Mouse (Mus musculus): ENCODE data around the gene Ajap1.

The Ajap1 gene

DNA sequence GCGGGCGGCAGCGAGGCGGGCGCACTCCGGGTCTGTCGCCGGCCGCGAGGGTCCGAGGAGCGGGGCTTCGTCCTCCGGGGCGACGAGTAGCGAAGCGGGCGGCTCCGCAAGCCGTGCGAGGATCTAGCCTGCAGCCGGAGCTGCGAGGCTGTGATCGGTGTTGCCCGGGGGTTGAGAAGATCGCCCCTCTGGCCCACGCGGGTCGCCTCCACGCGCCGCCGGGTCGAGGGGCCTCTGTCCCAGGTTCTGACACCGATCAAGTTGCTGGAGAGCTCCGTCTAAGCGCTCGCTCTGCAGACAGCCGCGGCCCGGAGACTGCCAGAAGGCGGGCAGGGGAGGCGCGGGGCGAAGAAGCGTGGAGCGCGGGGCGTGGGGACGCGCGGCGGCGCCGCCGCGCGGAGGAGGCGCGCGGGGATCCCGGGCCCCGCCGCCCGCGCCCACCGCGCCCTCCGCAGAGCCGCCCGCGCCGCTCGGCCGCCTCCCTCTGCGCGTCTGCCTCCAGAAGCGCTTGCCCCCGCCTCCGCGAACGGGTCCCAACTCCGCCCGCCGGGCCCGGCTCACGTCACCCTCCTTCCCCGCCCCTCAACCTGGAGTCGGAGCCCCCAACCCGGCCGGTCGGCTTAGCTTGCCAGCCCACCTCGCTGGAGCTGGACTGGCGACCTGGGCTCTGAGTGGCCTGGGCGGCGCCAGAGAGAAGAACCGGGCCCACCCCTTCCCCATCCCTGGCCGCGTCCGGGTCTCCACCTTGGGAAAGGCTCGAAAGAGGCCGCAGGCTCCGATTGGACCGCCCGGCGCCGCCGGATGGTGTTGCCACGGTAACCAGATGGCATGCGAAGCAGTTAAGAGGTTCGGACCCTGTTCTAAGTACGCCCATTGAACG is at the start of gene Ajap1:
Gene Ajap1 (minus strand): TSS at position 353 of the 880 bp plus-strand sequence.
- CTCF ChIA-PET, result no interaction called here

DNA sequence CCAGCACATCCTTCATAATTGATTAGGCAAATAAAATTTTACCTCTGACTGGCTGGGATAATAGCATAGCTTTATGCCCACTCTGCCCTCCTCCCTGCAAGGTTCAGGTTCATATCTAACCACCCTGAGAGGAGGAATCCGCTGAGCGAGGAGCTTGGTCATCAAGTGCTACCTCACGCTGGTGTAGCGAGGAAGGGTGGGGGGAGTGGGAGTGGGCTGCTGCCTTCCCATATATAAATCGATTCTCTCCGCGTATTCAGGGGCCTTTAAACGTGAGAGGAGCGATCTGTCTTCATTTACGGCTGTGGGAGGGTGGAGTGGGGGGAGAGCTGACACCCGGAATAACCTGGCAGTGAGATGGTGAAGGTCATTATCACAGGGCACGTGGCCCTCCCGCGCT is 47.9 kb upstream of the Ajap1 start:
- CTCF ChIA-PET, result no interaction called here

DNA sequence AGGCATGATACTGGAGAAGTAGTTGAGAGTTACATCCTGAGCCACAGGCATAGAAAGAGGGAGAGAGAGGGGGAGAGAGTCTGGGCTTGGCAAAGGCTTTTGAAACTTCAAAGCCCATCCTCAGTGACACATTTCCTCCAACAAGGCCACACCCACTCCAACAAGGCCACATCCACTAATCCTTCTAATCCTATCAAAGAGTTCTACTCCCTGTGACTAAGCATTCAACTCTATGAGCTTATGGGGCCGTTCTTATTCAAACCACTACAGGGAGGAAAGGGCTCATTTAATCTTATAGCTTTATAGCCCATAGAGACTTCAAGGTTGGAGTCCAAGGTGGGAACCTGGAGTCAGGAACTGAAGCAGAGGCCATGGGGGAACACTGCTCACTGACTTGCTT is 39.0 kb upstream of the Ajap1 start:
- CTCF ChIA-PET, result no interaction called here

DNA sequence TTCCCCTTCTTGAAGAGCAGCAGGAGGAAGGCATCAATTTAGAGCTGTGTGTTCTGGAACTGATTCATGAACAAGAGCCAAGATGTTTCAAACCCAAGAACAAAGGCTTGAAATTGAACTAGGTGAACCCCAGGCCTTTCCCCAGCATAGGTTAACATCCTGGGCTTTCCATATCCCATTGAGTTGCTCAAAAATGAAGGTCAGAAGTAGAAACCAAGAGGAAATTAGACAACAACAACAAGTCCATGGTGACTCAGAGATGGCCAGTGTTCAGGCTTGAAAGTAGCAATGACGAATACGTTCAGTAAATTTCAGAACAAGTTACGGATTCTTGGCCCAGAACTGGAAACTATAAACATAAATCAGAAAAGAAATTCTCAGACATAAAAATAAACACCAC is 37.3 kb upstream of the Ajap1 start:
- CTCF ChIA-PET, result no interaction called here

DNA sequence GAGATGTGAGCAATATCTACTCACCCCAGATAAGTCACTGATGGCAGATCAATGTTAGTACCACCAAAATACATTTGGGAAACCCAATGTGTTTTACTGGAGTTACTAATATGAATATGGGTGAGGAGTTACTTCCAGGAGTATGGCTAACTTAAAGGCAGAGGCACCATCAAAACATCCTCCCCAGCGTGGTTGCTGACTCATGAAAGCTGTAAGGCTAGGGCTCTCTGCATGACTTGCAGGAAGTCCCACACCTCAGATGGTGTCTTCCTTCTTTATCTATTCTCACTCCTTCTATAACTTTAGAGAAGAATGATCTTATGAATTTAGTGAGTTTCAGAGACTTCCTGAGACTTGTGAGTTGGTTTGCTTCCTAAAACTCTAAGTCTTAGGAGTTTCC is 36.7 kb upstream of the Ajap1 start:
- CTCF ChIA-PET, result no interaction called here

DNA sequence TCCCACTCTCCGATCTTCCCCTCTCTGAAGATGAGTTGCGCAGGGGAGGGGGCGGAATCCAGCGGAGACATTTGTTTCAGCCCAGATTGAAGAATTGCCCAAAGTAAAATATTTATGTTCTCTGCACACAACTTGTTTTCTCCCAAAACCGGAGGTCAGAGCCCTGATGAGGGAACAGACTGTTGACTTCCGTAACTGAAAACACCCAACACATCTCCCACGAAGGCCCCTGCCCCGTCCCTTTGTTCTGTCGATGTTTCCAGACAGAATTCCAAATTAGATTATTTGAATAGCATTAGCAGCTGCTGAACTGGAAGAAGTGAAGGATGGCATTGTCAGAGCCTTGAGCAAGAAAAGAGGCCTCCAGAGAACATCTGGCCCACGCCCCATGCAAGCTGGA is 33.2 kb upstream of the Ajap1 start:
- CTCF ChIA-PET, result no interaction called here

DNA sequence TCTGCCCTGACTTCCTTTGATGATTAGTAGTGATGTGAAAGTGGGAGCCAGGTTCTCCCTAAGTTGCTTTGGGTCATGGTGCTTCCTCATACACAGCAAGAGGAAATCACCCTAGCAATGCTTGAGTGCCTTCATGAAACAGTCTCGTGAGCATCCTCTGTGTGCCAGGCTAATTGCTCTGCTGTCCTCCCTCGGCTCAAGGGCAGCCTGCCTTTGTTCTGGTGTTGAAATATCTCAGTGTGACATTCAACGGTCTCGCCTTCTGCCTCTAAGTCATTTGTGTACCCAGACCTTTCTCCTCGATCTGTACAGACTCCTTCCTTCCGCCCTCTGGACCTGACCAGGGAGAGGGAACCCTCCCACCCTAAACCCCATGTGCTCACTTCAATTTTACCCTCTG is 31.5 kb upstream of the Ajap1 start:
- CTCF ChIA-PET, result interaction anchor here (0.7 kb wide), 1 partner anchor 80 kb away, joined by 4 read pairs; no protein-coding TSS in a partner anchor

DNA sequence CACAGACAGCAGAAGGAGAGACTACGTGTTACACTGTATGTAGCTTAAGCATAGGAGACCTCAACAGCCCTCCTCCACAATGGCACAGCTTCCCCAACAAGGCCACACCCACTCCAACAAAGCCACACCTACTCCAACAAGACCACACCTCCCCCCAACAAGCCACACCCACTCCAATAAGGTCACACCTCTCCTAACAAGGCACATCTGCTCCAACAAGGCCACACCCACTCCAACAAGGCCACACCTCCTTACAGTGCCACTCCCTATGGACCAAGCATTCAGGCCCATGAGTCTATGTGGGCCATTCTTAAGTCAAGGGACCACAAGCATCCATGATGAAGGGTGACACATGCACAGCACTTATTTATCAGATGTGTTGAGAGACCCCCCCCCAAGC is 28.9 kb upstream of the Ajap1 start:
- CTCF ChIA-PET, result no interaction called here

DNA sequence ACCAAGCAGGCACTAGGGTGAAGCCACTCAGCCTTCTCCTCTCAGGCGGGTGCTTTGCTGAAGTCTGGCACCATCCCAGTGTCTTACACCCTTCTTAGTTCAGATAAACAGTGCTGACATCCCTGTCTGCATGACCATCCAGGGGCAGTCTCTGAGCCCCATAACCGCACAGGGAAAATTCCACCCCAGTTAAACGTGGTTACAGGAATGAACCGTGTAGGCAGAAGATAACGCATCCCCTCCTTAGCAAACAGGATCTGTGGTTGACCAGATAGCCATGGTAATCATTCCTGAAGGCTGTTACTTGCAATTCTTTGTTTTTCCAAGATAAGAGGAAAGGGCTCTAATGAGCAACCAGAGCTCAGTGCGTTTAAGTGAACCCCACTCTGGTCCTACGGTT is 19.3 kb upstream of the Ajap1 start:
- CTCF ChIA-PET, result no interaction called here

DNA sequence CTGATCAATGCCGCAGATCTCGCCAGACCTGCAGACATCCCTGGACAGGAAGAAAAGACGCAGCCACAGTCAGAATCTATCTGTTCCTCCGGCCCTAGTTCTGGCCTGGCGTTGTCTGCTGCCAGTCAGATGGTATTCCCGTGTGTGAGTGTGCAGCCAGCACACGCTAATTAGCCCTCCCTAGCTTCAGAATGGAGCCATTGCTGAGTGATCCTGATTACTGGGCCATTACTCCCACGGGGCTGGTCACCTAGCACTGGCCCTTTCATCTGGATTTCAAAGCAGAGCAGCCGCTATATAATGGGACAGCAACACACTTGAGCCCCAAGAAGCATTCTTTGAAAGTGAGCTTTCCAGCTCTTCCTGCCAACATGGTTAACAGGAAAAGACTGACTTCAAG is 9.8 kb upstream of the Ajap1 start:
- CTCF ChIA-PET, result no interaction called here

DNA sequence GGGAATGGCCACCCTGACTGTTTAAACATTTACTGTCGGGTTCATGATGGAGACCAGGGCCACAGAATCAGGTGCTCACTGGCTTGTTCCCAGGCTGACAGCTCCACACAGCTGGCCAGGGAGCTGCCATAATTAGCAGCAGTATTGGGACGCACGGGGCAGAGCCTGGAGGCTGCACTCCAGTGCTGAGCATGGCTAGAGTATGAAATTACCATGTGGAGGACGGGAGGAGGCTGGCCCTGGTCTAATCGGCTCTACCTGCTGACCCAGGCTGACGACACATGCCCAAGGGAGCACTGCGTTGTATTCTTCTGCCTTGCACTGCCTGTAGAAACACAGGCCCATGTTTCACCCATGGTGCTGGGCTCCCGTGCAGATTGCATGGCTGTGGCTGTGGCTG is 6.5 kb upstream of the Ajap1 start:
- CTCF ChIA-PET, result no interaction called here

DNA sequence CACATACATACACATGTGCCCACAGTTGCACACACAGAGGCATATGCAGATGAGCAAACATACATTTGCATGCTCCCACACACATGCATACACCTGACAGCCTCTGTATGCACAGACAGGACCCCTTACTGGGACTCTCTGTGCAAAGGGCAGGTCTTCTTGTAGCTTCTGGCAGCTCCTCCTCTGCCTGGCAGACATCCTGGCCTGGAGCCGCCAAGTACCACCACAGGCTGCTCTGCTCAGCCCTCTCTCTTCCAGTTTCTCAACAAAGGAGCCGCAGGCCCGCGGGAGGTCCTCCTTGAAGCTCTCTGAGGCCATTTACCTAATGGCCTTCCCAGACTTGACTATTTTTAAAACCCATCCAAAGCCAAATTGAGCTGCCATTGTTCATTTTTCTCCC is 3.3 kb upstream of the Ajap1 start:
- CTCF ChIA-PET, result no interaction called here

DNA sequence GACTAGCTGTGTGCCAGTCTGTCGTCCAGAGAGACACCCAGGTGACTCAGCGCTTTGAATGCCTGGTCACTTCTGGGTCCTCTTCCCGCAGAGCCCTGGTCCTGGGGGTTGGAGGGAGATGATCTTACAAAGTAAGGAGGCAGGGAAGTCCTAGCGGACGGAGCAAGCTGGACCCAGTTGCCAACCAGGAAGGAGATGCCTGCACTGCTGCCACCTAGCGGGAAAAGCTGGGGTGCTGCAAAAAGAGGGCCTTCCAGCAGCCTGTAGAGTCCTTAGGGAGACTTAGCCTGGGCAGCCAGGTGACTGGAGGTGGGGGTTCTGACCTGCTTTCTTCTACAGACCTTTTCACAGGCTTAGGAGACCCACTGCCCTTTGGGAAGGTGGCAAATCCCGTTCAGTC is 1.8 kb upstream of the Ajap1 start:
- CTCF ChIA-PET, result no interaction called here

DNA sequence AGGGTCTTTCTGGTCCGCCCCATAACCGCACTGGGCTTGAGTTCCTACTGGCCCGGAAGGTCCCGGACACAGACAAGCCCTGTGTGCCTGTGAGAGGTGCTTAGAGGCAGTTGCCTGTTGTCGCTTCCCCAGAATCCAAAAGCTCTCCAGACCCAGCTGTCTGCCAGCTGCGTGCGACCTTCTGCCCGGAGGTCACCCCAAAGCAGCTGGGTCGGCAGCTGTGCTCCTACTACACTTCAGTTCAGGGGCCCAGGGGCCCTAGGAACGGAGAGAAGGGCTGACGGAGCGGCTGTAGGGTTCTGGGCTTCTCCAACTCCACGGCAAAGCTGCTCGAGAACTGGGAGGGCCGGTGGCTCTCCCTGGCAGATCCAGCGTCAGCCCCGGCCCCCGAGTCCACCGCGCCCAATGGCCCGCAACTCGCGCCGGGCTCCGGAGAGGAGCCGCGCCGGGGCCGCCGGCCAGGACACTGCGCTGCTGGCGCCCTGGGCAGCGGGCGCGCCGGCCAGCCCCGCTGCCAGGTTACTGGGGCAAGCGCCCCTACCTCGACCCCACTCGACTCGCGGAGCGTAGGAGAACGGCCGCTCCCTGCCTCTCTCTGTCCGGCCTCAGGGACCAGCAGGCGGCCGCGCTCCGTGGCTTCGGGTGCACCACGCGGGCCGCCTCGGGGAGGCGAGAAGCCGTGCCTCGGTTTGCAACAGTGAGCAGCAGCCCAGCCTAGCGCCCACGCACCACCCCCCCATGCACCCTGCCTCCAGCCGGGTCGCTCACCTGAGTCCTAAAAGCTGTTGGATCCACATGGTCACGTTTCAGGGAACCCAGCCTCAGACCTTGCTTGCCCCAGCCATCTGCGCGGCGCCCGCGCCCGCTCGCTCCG is 1.0 kb downstream of the Ajap1 start:
- CTCF ChIA-PET, result no interaction called here

DNA sequence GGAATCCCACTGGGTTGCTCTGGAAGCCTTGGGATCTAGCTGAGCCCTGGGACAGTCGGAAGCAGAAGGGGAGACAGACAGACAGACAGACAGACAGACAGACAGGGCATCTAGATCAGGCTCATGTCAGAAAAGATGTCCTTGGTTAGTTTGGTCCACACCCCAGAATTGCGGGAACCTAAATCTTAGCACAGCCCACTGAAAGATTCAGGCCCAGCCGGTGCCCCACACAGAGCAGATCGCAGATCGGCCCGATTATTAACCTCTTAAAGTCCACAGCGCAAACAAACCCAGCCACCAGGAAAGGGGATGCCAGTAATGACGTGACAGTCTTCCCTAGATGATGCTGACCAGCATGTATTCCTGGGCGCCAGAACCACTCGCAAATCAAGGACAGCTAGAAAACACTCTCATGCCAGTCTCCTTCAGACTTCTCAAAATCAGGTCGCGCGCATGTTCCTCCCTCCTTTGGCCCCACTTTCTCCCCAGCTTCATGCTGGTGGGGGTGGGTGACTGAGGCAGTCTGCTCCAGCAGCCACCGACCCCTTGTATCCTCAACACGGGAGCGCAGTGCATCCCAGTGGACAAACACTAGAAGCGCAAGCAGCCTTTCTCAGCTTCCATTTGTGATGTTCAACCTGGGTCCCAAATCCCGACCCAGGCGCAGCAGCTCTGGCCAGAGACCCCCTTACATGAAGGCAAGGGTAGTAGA is 1.9 kb downstream of the Ajap1 start:
- CTCF ChIA-PET, result no interaction called here

DNA sequence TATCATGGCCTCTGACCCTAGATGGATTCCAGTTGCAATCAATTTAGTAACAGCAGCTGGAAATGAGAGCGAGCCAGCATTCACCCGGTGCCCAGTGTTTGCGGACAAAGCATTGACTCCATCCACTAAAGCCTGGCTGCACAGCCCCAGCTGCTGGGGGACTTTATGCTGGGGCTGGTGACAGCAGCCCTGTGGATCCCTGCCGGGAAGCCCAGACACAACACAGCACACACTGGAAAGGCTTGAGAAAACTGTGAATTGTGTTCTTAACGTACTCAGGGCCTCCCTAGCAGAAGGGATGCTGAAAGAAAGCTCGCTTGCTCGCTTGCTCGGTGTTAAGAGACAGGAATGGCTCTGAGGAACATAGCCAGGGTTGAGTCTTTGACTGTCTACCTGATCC is 3.5 kb downstream of the Ajap1 start:
- CTCF ChIA-PET, result no interaction called here

DNA sequence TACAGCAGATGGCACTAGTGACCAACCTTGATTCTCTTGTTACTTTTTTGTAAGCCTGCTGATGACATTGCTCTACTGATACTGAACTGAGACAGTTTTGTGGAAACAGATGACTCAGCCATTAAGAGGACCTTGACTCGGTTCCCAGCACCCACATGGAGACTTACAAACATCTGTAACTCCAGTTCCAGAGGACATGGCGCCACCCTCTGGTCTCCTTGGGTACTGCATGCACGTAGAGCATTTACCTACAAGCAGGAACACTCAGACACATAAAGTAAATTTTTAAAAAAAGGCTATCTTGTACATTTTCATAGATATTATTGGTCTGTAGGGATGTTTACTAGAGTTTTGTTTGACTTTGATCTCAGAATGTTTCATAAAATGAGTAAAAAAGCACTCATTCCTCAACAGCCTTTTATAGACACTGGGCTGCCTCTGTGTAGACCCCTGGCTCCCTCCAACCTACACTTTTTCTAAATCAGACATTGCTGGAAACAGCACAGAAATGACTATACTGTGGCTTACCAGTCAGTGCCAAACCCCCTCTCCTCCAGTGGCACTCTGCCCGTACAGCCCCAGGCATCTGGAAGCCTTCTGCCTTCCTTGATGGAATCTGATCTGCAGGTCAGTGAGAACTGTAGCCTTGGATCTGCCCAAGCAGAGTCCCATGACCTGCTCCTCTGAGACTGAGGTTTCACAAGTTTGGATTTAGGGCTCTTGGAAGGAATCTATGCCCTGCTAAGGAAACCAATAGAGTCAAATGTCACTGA is 8.9 kb downstream of the Ajap1 start:
- CTCF ChIA-PET, result interaction anchor here (0.7 kb wide), 1 partner anchor 33 kb away, joined by 3 read pairs; no protein-coding TSS in a partner anchor

DNA sequence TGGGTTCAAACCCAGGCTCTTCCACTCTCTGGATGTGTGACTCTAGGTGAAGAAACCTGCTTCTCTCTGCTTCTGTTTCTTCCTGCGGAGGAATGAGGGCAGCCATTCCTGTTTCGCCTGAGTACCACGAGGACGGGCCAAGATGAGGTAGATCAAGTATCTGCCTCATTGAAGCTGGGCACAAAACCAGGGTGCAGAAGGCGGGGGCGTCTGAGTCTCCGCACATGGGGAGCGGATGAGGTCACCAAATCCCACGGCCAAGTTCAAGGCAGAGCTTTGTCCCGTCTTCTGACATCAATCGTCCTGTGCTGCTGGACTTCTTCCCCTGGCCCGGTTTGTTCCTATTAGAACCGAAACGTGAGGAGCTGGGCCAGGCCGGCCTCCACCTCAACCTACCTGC is 12.9 kb downstream of the Ajap1 start:
- CTCF ChIA-PET, result no interaction called here

DNA sequence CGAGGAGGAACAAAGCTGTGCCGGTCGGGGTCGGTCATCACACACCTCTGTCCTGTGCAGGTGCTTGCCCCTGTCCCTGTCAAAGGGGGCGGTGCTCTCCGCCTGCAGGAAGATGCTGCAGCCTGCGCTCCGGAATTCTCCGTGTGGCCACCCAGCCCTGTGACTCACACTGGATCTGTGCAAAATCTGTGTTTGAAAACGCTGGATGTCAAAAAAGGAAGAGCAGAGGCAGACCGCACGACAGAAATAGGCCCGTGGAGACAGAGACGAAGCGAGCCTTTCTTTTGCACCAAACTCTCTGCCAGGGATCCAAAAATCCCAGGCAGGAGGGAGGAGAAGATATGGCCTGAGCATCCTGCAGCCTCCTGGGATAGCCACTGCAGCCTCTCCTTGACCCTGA is 22.7 kb downstream of the Ajap1 start:
- CTCF ChIA-PET, result no interaction called here

DNA sequence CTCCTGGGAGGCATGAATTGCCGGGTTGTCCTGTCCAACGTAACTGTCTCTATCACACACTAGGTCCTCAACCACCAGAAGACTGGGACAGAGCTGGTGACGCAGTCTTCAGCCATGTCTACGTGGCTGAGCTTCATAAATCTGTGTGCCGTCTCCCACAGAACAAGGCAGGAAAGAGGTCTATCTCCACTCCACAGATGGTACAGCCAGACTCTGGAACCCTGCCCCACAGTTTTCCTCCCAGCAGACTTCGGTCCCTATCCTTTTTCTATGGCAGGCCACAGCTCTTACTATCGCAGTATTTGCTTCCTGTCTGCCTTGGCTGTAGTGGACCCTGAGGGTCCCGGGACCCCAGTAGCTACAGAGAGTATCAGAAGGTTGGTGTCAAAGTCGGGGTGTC is 23.1 kb downstream of the Ajap1 start:
- CTCF ChIA-PET, result no interaction called here

DNA sequence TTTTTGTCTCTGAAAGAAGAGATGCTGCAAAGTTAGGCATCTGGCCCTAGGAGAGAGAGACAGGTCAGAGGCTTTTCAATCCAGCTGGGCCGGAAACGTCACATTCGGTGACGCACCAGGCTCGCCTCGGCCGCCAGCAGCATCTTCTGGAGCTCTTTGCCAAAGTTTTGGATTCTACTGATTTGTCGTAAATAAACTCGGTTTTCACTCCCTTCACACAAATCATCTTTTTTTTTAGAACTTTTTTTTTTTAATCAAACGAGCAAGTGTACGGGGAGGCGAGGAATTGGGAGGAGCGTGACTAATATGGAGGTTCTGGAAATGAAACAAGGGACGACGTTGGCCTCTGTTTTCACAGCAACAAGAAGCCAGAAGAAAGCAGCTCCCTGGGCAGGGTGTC is 23.8 kb downstream of the Ajap1 start:
- CTCF ChIA-PET, result no interaction called here

DNA sequence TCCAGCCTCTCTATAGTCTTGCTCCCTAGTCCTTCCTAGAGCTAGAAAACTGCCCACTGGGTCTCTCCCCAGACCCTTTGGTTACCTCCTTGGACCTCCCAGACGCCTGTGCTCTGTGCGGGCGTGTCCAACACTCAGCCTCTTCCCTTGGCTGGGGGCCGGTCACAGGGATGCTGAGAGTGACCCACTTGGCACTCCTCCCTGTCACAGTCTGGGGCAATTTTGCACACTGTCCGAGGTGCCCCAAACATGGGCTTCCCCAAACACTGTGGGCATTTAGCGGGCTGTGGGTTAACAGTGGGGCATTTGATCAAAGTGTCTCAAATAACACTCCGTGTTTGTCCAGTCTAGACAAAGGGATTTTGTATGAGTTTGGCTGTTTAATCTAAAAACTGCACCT is 29.1 kb downstream of the Ajap1 start:
- CTCF ChIA-PET, result no interaction called here
